Mouse (Mus musculus): ENCODE measurements around the gene Phc3.

DNA sequence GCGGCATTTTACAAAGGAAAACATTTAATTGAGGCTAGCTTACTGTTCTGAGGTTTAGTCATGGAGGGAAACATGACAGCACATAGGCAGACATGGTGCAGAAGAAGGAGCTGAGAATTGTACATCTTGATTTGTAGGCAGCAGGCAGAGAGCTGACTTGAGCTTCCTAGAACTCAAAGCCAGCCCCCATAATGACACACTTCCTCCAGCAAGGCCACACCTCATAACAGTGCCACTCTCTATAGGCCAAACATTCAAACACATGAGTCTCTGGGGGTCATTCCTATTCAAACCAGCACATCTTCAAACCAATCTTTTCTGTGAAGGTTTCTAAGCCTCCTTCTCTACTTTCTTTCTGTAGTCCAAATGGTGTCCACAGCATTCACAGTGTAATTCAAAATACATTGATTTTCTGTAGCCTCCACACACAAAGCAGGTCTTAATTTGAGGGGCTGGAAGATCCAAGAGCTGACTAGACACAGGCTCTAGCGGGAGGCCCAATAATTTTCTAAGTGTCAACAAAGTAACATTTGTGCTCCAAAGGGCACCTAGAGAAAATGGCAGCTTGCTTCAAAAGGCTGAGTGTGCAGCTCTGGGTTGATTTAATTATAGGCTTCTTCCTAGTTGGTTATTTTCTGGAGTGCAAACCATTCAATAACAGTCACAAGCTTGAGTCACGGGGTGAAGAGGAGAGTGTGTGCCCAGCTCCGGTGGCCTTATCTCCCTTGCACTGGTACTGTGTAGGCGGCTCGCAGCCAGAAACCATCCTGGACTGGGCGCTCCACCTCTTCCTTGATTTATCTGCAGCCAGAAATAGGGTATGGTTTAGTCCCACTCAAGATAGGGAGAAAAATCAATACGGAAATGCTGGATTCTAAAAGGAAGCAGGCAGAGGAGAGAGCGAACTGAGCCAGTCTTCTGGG is 18.4 kb upstream of the Phc3 start:
- TF ChIP-seq POLR2A (IDR thresholded peaks at IDR 0.05; ENCODE audit: borderline replicate concordance, extremely low read depth, insufficient read depth, insufficient read length, poor library complexity, severe bottlenecking) (no peak), CTCF (IDR thresholded peaks at IDR 0.05; ENCODE audit: borderline replicate concordance, extremely low read depth, insufficient read depth, insufficient read length) (no peak)

Measured in brain, embryonic 14.5 days (tissue).